Mouse (Mus musculus) kidney, adult 2 months (tissue): ENCODE measurements around the gene Lca5l.

Experiments used
- CTCF ChIP-seq: fragments of 200-500 bp; conservative IDR thresholded peaks from 2 replicates; pipeline ENCODE4 v1.5.1; 2011; ENCODE audit warnings: low read depth, mild to moderate bottlenecking, control low read depth, low read length, moderate library complexity, mixed read lengths; ENCODE audit not compliant: insufficient read depth, insufficient read length
- POLR2A ChIP-seq: fragments of 200-500 bp; IDR thresholded peaks from one replicate; pipeline ENCODE4 v1.6.1; 2011; ENCODE audit warnings: low read depth, low read length, control low read depth

GRCm38 (mm10) chr16:96209789-96210188, 17.7 kb upstream of the Lca5l start:
- no peak for TF ChIP-seq POLR2A
- no peak for TF ChIP-seq CTCF
